Mouse (Mus musculus) kidney, adult 2 months (tissue): ENCODE measurements around the gene Sertm1. TPM values are rescaled to one million over a fixed set of nuclear protein-coding genes. Genes with fewer than 3 reads are reported as not detected.

ENCODE experiments used
- DNase-seq: peaks from one replicate; pipeline ENCODE4 v3.0.0; 2021
- H3K27ac ChIP-seq: fragments of 200-500 bp; 2 replicates; pipeline ENCODE4 v1.5.1; 2012; ENCODE audit warnings: low read depth, low read length, control low read depth, inconsistent platforms; ENCODE audit not compliant: insufficient read depth
- H3K27me3 ChIP-seq: fragments of 200-500 bp; replicated peaks from 2 replicates; pipeline ENCODE4 v1.6.1; 2012; ENCODE audit warnings: mild to moderate bottlenecking, moderate library complexity, low read length, inconsistent platforms; ENCODE audit not compliant: control insufficient read depth, insufficient read depth
- H3K36me3 ChIP-seq: fragments of 200-500 bp; 2 replicates; pipeline ENCODE4 v1.6.1; 2012; ENCODE audit warnings: mild to moderate bottlenecking, moderate library complexity, low read length, inconsistent platforms; ENCODE audit not compliant: control insufficient read depth, insufficient read depth
- H3K4me1 ChIP-seq: fragments of 200-500 bp; 2 replicates; pipeline ENCODE4 v1.6.1; 2011; ENCODE audit warnings: low read length; ENCODE audit not compliant: control insufficient read depth, insufficient read depth
- H3K4me3 ChIP-seq: fragments of 200-500 bp; 2 replicates; pipeline ENCODE4 v1.5.1; 2011; ENCODE audit warnings: mild to moderate bottlenecking, low read depth, low read length, control low read depth; ENCODE audit not compliant: insufficient read depth
- CTCF ChIP-seq: fragments of 200-500 bp; conservative IDR thresholded peaks from 2 replicates; pipeline ENCODE4 v1.5.1; 2011; ENCODE audit warnings: low read depth, mild to moderate bottlenecking, control low read depth, low read length, moderate library complexity, mixed read lengths; ENCODE audit not compliant: insufficient read depth, insufficient read length
- POLR2A ChIP-seq: fragments of 200-500 bp; IDR thresholded peaks from one replicate; pipeline ENCODE4 v1.6.1; 2011; ENCODE audit warnings: low read depth, low read length, control low read depth
- WGBS: fragments of 180-500 bp; shearing (Covaris S2); methylation state at CpG from one replicate; pipeline ENCODE4 v1.1.7; 2018; 5-methylcytosine and 5-hydroxymethylcytosine counted together
- polyA plus RNA-seq: library from polyadenylated mRNA; depleted of rRNA; stranded (reverse); fragments of >200 nt; gene quantifications from 2 replicates; pipeline ENCODE4 v1.2.3, GENCODE M21; 2012; rRNA removed

The Sertm1 gene
- not detected in 2 replicates for polyA plus RNA-seq

GRCm38 (mm10) chr3:54915643-54916071 is at the start of gene Sertm1:
Gene Sertm1 (minus strand): TSS chr3:54915887.
- Histone ChIP-seq H3K27me3 (no peaks in the 10 kb centered on the region), H3K4me1 (no peaks in the 10 kb centered on the region), H3K36me3 (no peaks in the 10 kb centered on the region), H3K27ac (no peak within 1 kb of the TSS), H3K4me3 (no peak within 1 kb of the TSS)
- TF ChIP-seq CTCF (no peak), POLR2A (no peak)
- no peak for DNase-seq
- 2% methylated on average over 38 of the region's 38 CpGs for WGBS

- WGBS: 67% methylated on average over 3 of the region's 3 CpGs
- no peak overlapping the region for H3K4me3 ChIP-seq
- no peaks in the 10 kb centered on the region for H3K36me3 ChIP-seq
- H3K27ac ChIP-seq: no peak overlapping the region
- H3K4me1 ChIP-seq: no peaks in the 10 kb centered on the region
- no peak for DNase-seq
- H3K27me3 ChIP-seq: no peaks in the 10 kb centered on the region
- no peak for TF ChIP-seq CTCF
- no peak for TF ChIP-seq POLR2A
Measured at GRCm38 (mm10) chr3:54964948-54965506, 49.3 kb upstream of the Sertm1 start.

GRCm38 (mm10) chr3:54943067-54943810 is 27.6 kb upstream of the Sertm1 start:
- H3K4me1 ChIP-seq: no peaks in the 10 kb centered on the region
- no peak overlapping the region for H3K27ac ChIP-seq
- TF ChIP-seq CTCF: no peak
- no peak for TF ChIP-seq POLR2A
- peak; percentile 5 for DNase-seq
- no peaks in the 10 kb centered on the region for H3K27me3 ChIP-seq
- no peak overlapping the region for H3K4me3 ChIP-seq
- no peaks in the 10 kb centered on the region for H3K36me3 ChIP-seq
- 64% methylated on average over 6 of the region's 6 CpGs for WGBS

- Histone ChIP-seq H3K27ac (no peak overlapping the region), H3K36me3 (no peaks in the 10 kb centered on the region), H3K4me3 (no peak overlapping the region), H3K4me1 (no peaks in the 10 kb centered on the region), H3K27me3 (no peaks in the 10 kb centered on the region)
- 66% methylated on average over 4 of the region's 4 CpGs for WGBS
- no peak for DNase-seq
- TF ChIP-seq CTCF: no peak
- TF ChIP-seq POLR2A: no peak
Measured at GRCm38 (mm10) chr3:54934535-54934934, 18.8 kb upstream of the Sertm1 start.

- no peak for DNase-seq
- H3K4me1 ChIP-seq: no peaks in the 10 kb centered on the region
- WGBS: 86% methylated on average over 4 of the region's 4 CpGs
- no peaks in the 10 kb centered on the region for H3K27me3 ChIP-seq
- H3K27ac ChIP-seq: no peak overlapping the region
- no peak overlapping the region for H3K4me3 ChIP-seq
- no peaks in the 10 kb centered on the region for H3K36me3 ChIP-seq
- TF ChIP-seq CTCF (no peak), POLR2A (no peak)
Measured at GRCm38 (mm10) chr3:54932599-54932998, 16.9 kb upstream of the Sertm1 start.

- H3K4me1 ChIP-seq: no peaks in the 10 kb centered on the region
- WGBS: 61% methylated on average over 3 of the region's 3 CpGs
- TF ChIP-seq POLR2A (no peak), CTCF (peak; percentile 13; the same call in 1 of the 2 replicates)
- no peak overlapping the region for H3K27ac ChIP-seq
- H3K36me3 ChIP-seq: no peaks in the 10 kb centered on the region
- no peak overlapping the region for H3K4me3 ChIP-seq
- no peaks in the 10 kb centered on the region for H3K27me3 ChIP-seq
- no peak for DNase-seq
Measured at GRCm38 (mm10) chr3:54920425-54920824, 4.7 kb upstream of the Sertm1 start.

- TF ChIP-seq CTCF (no peak), POLR2A (no peak)
- no peaks in the 10 kb centered on the region for H3K27me3 ChIP-seq
Measured at GRCm38 (mm10) chr3:54914845-54915642, 643 bp downstream of the Sertm1 start.

More at GRCm38 (mm10) chr3:54914845-54915642, 643 bp downstream of the Sertm1 start:
- H3K27ac ChIP-seq: no peak overlapping the region
- no peaks in the 10 kb centered on the region for H3K36me3 ChIP-seq
- WGBS: 5% methylated on average over 31 of the region's 31 CpGs
- DNase-seq: no peak
- no peak overlapping the region for H3K4me3 ChIP-seq
- no peaks in the 10 kb centered on the region for H3K4me1 ChIP-seq
